Mouse (Mus musculus): ENCODE data around the gene Tmem59l.

- no peak for TF ChIP-seq CTCF (IDR thresholded peaks at IDR 0.05; ENCODE audit: insufficient read depth, low read length)
- TF ChIP-seq POLR2A (IDR thresholded peaks at IDR 0.05; ENCODE audit: borderline replicate concordance, extremely low read depth, low read depth, low read length) = no peak
Observed at GRCm38 (mm10) chr8:70504291-70504716, 17.1 kb upstream of the Tmem59l start.
